Mouse (Mus musculus): Measurements from ENCODE around the gene Gm17584.
"Not testable (repeated sequence)": the region's sequence is repeated elsewhere in the genome, so short reads cannot be mapped to it uniquely, and the experiment has no call there.

Gene Gm17584

DNA sequence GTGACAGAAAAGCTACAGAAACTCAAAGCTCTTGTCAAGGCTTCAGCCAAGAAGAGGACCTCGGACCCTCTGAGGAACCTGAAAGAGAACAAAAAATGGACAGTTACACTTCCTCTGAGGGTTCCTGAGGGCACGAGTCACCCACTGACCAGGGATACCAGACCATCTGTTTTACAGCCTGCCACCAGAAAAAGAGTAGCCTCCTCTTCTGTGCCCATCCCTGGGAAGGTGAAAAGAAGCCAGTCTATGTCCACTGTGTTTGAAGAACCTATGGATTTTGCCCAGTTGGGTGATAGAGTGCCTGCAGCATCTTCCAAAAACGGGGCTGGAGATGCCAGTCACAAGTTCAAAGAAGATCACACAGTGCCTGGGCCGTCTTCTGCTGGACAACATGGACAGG is at the start of gene Gm17584:
Gm17584 (plus strand) TSS at position 301 of the 400 bp plus-strand sequence.
- in situ Hi-C loops (cut with MboI; ENCODE audit: low pct_unique_long_range_greater_than_20kb in 1 of 2, low sequenced_read_pairs in 2 of 2, unreplicated experiment in 1 of 2), result not testable (repeated sequence)
